Mouse (Mus musculus): ENCODE results near the gene Proser3. TPM values are rescaled to one million over a fixed set of nuclear protein-coding genes. Genes with fewer than 3 reads are reported as not detected.

The Proser3 gene
- polyA plus RNA-seq, 1 experiment from 2014 or later, result 8.0 TPM

DNA sequence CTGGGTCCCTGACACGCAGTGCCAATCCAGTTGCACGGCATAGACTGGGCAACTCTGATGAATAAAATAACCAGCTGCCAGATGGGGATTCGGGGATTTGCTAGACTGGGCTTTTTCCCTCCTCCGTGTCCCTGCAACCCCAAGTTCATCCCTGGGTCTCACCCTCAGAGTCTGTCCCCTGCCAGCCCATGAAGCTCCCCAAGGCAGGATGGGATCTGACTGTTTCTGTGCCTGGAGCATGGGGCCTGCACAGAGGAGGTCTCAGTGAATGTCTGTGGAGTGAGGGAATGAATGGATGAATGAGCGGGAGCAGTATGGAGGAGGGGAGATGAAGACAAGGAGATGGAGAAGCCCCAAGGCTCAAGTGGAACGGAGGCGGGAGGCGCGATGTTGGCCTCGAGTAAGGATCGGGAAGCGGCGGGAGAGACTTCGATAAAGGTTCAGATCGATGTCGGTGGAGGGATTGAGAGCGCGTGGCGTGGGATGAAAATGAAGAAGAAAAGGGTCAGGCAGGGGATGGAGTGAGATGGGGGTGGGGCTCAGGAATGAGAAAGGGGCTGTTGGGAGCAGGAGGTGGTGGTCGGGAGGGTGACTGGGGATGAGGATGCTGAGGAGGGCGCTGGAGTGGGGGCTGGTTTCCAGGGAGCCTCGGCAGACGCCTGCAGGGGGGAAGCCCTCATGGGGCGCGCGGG is 18.0 kb downstream of the Proser3 start:
- 0 out of 2 replicates have a peak, but pooled peaks cover 5% of the 10 kb centered on the region for H3K27me3 ChIP-seq
- peak overlapping the region; percentile 85 for H3K4me3 ChIP-seq
- no peak; the same call in 1 of the 2 replicates for ATAC-seq (replicated peaks; ENCODE audit: insufficient number of reproducible peaks, insufficient read depth, low FRiP score, low read depth)
- H3K9ac ChIP-seq, result peak overlapping the region; percentile 69
- peaks cover 30% of the 10 kb centered on the region for H3K36me3 ChIP-seq
- H3K4me1 ChIP-seq (replicated peaks), result peaks cover 34% of the 10 kb centered on the region
- H3K27ac ChIP-seq, result peak overlapping the region; percentile 62; the same call in 1 of the 2 replicates
- peak overlapping the region; percentile 89 for H3K4me2 ChIP-seq
- whole genome bisulfite sequencing, result 13% methylated on average over 23 of the region's 26 CpGs
- no peaks in the 10 kb centered on the region for H3K9me3 ChIP-seq (replicated peaks)

DNA sequence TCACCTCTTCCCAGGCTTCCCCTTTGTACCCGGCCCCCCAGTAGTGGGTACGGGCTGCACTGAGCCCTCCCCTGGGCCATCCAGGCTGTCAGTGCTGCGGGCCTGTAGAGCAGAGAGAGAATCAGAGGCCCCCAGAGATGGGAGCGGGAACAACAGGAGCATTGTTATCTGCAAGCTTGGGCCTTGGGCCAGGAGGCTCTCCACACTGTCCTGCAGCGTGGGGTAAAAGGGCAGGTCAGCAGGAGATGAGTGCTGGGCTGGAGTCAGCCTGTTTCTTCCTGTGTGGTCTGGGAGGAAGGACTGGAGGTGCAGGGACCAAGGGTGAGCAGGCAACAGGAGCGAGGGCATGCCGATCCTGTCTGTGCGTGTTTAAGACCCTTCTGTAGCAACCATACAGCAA is 19.2 kb downstream of the Proser3 start:
- no peak overlapping the region for H3K27ac ChIP-seq

DNA sequence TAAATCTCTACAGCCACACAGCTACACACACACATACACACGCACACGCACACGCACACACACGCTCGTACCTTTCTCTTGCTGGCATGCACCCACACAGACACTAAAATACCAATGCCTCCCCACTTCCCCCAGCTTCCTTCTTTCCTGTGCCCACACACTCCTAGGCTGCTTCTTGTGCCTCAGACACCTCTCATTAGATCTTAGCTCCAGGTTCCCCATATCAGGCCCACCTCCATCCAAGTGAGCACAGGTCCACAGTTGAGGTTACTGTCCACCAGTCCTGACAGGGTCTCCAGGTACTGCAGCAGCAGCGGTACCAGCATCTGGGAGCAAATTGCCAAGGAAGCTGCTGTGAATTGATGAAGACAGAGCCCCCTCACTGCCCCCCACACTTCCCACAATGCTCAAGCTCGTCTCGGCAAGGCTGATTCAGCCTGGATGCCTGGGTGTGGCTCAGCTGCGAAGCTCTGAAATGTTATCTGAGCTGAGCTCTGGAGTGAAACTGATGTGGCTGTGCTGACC is 20.7 kb downstream of the Proser3 start:
- 0 out of 2 replicates have a peak, but pooled peaks cover 5% of the 10 kb centered on the region for H3K27me3 ChIP-seq
- 71% methylated on average over 9 of the region's 9 CpGs for WGBS
- H3K4me2 ChIP-seq, result no peak overlapping the region
- no peak overlapping the region for H3K4me3 ChIP-seq
- no peak overlapping the region for H3K27ac ChIP-seq
- no peaks in the 10 kb centered on the region for H3K9me3 ChIP-seq (replicated peaks)
- peaks cover 36% of the 10 kb centered on the region for H3K4me1 ChIP-seq (replicated peaks)
- no peak for ATAC-seq (replicated peaks; ENCODE audit: insufficient number of reproducible peaks, insufficient read depth, low FRiP score, low read depth)
- peaks cover 51% of the 10 kb centered on the region for H3K36me3 ChIP-seq
- no peak overlapping the region for H3K9ac ChIP-seq

More for the DNA sequence above, 19.2 kb downstream of the Proser3 start:
- Histone ChIP-seq H3K4me3 (no peak overlapping the region; the same call in 1 of the 2 replicates), H3K36me3 (peaks cover 41% of the 10 kb centered on the region), H3K9ac (peak overlapping the region; percentile 19; the same call in 1 of the 2 replicates), H3K9me3 (replicated peaks) (no peaks in the 10 kb centered on the region), H3K27me3 (0 out of 2 replicates have a peak, but pooled peaks cover 5% of the 10 kb centered on the region), H3K4me1 (replicated peaks) (peaks cover 34% of the 10 kb centered on the region), H3K4me2 (peak overlapping the region; percentile 89)
- 0 out of 2 replicates have a peak, but pooled peaks have one; percentile 15 for ATAC-seq (replicated peaks; ENCODE audit: insufficient number of reproducible peaks, insufficient read depth, low FRiP score, low read depth)
- WGBS, result 34% methylated on average over 8 of the region's 8 CpGs

DNA sequence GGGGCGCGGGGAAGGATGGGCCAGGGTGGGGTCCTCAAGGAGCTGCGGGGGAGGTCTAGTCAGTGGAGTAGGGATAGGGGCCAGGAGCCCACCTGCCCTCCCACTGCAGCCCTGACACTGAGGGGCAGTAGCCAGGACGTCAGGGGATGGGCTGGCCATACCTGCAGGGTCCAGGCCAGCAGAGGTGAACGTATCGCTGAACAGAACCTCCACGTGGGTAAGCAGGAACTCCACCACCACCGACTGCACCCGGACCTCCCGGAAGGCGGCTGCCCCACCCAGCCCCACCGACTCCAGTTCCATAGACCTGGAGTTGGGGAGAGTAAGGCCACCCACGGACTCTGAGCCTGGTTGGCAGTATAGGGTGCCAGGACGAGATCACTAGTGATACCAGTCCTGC is 25.1 kb downstream of the Proser3 start:
- Histone ChIP-seq H3K4me2 (no peak overlapping the region), H3K36me3 (peaks cover 60% of the 10 kb centered on the region)

DNA sequence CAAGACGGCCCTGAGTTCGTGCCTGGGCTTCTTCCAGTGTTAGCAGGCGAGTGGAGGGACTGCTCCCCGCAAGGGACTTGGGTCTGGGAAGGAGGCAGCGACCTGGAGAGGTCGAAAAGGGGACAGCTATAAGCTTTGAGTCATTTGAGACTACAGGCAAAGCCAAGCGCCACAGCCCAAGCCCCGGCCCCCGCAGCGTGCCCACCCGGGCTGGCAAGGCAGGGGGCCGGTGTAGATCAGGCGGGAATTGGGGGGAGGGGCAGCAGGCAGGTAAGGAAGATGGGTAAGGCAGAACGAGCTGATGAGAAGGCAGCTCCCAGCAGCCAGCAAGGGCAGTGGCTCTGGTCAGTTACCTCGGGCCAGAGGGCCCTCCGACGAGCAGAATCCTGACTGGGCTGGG is 25.7 kb downstream of the Proser3 start:
- H3K4me3 ChIP-seq, result no peak overlapping the region
- peaks cover 2% of the 10 kb centered on the region; the same call in 1 of the 2 replicates for H3K4me1 ChIP-seq (replicated peaks)
- 36% methylated on average over 17 of the region's 17 CpGs for WGBS
- H3K27ac ChIP-seq, result no peak overlapping the region
- no peak overlapping the region for H3K9ac ChIP-seq
- no peaks in the 10 kb centered on the region for H3K9me3 ChIP-seq (replicated peaks)
- H3K27me3 ChIP-seq, result no peaks in the 10 kb centered on the region
- peaks cover 55% of the 10 kb centered on the region for H3K36me3 ChIP-seq
- H3K4me2 ChIP-seq, result no peak overlapping the region; the same call in 1 of the 2 replicates
- ATAC-seq (replicated peaks; ENCODE audit: insufficient number of reproducible peaks, insufficient read depth, low FRiP score, low read depth), result no peak

More for the DNA sequence above, 25.1 kb downstream of the Proser3 start:
- no peaks in the 10 kb centered on the region for H3K27me3 ChIP-seq
- H3K9ac ChIP-seq, result no peak overlapping the region
- H3K4me3 ChIP-seq, result no peak overlapping the region
- no peak overlapping the region for H3K27ac ChIP-seq
- H3K9me3 ChIP-seq (replicated peaks), result no peaks in the 10 kb centered on the region
- H3K4me1 ChIP-seq (replicated peaks), result peaks cover 8% of the 10 kb centered on the region
- ATAC-seq (replicated peaks; ENCODE audit: insufficient number of reproducible peaks, insufficient read depth, low FRiP score, low read depth), result no peak
- WGBS, result 82% methylated on average over 14 of the region's 14 CpGs

DNA sequence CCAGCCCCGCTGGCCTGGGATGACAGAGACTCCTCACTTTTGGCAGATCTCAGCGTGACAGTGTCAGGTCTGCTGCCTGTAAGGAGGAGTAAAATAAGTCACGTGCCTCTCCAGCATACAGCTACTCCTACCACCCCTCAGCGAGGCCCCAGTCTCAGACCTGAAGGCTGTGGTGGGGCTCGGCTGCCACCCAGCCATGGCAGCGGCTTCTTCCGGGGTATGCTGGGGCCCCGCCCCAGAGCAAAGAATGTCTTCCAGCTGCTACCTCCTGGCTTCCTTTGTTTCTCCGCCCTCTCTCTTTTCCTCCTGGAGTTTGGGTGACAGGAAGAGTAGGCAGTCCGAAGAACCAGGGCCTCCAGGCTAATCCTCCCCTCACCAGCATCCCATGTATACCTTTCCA is 26.1 kb downstream of the Proser3 start:
- no peak overlapping the region for H3K9ac ChIP-seq
- no peaks in the 10 kb centered on the region for H3K27me3 ChIP-seq
- no peak for ATAC-seq (replicated peaks; ENCODE audit: insufficient number of reproducible peaks, insufficient read depth, low FRiP score, low read depth)
- no peak overlapping the region; the same call in 1 of the 2 replicates for H3K4me2 ChIP-seq
- H3K9me3 ChIP-seq (replicated peaks), result no peaks in the 10 kb centered on the region
- 44% methylated on average over 10 of the region's 10 CpGs for WGBS
- H3K36me3 ChIP-seq, result peaks cover 51% of the 10 kb centered on the region
- H3K27ac ChIP-seq, result no peak overlapping the region
- H3K4me3 ChIP-seq, result no peak overlapping the region
- H3K4me1 ChIP-seq (replicated peaks), result peaks cover 2% of the 10 kb centered on the region; the same call in 1 of the 2 replicates

DNA sequence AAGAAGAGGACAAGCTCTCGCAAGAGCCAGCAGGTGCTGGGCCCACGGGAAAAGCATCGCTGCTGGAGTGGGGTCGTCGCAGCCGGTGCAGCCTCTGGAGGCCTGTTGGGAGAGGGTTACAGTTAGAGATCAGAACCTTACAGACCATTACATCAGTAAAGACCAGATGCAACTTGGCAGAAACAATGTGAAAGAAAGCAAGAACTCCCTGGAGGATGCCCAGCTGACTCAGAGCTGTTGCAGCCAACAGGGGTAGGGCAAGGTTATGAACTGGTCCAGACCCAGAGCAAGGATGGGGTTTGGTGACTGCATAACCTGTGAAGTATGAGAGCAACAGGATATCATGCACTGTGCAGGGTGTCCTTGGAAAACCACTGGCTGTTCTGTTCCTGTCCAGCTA is 27.6 kb downstream of the Proser3 start:
- H3K27me3 ChIP-seq, result no peaks in the 10 kb centered on the region
- no peak for ATAC-seq (replicated peaks; ENCODE audit: insufficient number of reproducible peaks, insufficient read depth, low FRiP score, low read depth)
- peaks cover 38% of the 10 kb centered on the region for H3K36me3 ChIP-seq

DNA sequence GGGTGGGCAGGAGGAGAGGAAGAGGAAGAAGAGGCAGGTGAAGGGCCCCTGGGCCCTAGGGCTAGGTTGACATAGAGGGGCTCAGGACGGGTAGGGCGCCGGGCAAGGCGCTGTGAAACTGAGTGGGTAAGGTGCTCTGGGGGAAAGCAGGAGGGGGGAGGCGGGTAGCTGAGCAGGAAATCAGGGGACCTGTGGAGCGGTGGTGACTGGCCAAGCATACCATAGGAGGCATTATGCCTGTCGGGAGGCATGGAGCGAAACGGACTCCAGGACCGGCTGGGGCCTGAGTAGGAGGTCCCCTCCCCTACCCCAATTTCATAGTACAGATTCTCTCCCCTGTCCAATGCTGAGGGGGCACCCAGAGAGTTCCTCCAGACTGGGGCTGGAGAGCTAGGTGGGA is 29.2 kb downstream of the Proser3 start:
- Histone ChIP-seq H3K4me1 (replicated peaks) (peaks cover 2% of the 10 kb centered on the region; the same call in 1 of the 2 replicates), H3K9me3 (replicated peaks) (no peaks in the 10 kb centered on the region), H3K36me3 (peaks cover 22% of the 10 kb centered on the region), H3K27ac (no peak overlapping the region), H3K9ac (no peak overlapping the region), H3K4me2 (no peak overlapping the region), H3K4me3 (no peak overlapping the region), H3K27me3 (no peaks in the 10 kb centered on the region)
- ATAC-seq (replicated peaks; ENCODE audit: insufficient number of reproducible peaks, insufficient read depth, low FRiP score, low read depth), result no peak
- 85% methylated on average over 10 of the region's 10 CpGs for WGBS

More for the DNA sequence above, 27.6 kb downstream of the Proser3 start:
- Histone ChIP-seq H3K4me3 (no peak overlapping the region), H3K9me3 (replicated peaks) (no peaks in the 10 kb centered on the region), H3K4me1 (replicated peaks) (peaks cover 2% of the 10 kb centered on the region; the same call in 1 of the 2 replicates), H3K4me2 (no peak overlapping the region), H3K27ac (no peak overlapping the region), H3K9ac (no peak overlapping the region)
- WGBS, result 78% methylated on average over 6 of the region's 6 CpGs

DNA sequence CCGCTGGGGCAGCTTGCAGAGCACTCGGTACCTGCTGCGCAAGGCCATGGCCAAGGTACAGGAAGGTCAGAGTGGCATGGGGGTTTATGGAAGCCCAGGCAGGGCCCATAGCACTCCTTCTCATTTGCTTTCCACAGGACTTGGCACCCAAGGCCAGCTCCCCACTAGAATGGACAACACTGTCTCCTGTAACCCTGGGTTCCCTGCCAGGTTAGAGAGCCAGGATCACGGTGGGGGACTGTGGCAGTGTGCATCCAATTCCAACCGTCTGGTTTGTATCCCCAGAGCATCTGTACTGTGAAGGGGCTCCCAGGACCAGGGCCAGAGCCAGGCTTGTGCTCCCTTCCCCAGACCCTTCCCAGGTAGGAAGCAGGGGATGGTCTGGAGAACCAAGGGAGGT is 31.2 kb downstream of the Proser3 start:
- H3K4me2 ChIP-seq, result no peak overlapping the region
- no peaks in the 10 kb centered on the region for H3K27me3 ChIP-seq
- H3K4me3 ChIP-seq, result no peak overlapping the region
- ATAC-seq (replicated peaks; ENCODE audit: insufficient number of reproducible peaks, insufficient read depth, low FRiP score, low read depth), result no peak
- no peaks in the 10 kb centered on the region for H3K4me1 ChIP-seq (replicated peaks)
- 75% methylated on average over 5 of the region's 5 CpGs for WGBS
- no peaks in the 10 kb centered on the region for H3K9me3 ChIP-seq (replicated peaks)
- H3K27ac ChIP-seq, result no peak overlapping the region
- H3K36me3 ChIP-seq, result peaks cover 12% of the 10 kb centered on the region; the same call in 1 of the 2 replicates
- no peak overlapping the region for H3K9ac ChIP-seq

DNA sequence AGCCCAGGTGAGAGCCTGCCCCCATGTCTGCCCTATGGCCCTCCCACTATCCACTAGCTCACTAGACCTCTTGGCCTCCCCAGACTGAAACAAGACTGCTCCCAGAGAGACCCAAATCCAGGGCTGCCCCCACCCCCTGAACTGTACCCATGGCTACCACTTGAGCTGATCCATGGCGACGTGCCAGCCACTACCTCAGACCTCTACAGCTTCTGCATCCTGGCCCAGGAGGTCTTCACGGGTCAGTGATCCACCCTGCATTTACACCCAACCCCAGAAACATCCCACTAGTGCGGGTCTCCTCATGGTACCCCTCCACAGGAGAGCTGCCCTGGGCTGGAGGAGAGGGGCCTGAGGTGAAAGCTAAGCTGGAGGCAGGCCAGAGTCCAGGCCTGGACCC is 31.7 kb downstream of the Proser3 start:
- Histone ChIP-seq H3K9ac (no peak overlapping the region), H3K9me3 (replicated peaks) (no peaks in the 10 kb centered on the region), H3K4me3 (no peak overlapping the region), H3K36me3 (peaks cover 12% of the 10 kb centered on the region; the same call in 1 of the 2 replicates), H3K27ac (no peak overlapping the region), H3K4me1 (replicated peaks) (no peaks in the 10 kb centered on the region), H3K27me3 (peaks cover 4% of the 10 kb centered on the region; the same call in 1 of the 2 replicates), H3K4me2 (no peak overlapping the region)
- 77% methylated on average over 4 of the region's 4 CpGs for WGBS
- ATAC-seq (replicated peaks; ENCODE audit: insufficient number of reproducible peaks, insufficient read depth, low FRiP score, low read depth), result no peak

DNA sequence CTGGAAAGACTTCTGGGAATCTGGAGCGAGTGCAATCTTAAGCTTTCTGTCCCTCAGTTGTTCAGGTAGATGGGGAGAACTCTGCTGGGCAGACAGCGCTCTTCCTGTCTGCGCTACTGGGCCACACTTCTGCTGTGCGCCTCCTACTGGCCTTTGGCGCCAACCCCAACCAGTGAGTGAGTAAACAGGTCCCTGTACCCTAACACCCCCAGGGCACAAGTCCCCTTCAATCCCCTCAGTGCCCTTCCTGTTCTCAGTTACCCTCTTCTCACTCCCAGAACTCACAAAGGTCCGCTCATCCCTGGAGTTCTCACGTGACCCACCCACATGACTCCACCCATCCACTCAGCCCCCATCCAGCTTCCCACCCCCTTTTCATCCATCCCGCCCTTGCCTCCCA is 33.8 kb downstream of the Proser3 start:
- H3K9ac ChIP-seq, result no peak overlapping the region
- H3K4me3 ChIP-seq, result no peak overlapping the region
- H3K4me1 ChIP-seq (replicated peaks), result no peaks in the 10 kb centered on the region
- H3K27ac ChIP-seq, result no peak overlapping the region
- 34% methylated on average over 8 of the region's 8 CpGs for WGBS
- H3K27me3 ChIP-seq, result peaks cover 6% of the 10 kb centered on the region; the same call in 1 of the 2 replicates
- no peak overlapping the region for H3K4me2 ChIP-seq
- peaks cover 4% of the 10 kb centered on the region; the same call in 1 of the 2 replicates for H3K36me3 ChIP-seq
- ATAC-seq (replicated peaks; ENCODE audit: insufficient number of reproducible peaks, insufficient read depth, low FRiP score, low read depth), result no peak
- no peaks in the 10 kb centered on the region for H3K9me3 ChIP-seq (replicated peaks)

Measured in heart, embryonic 15.5 days (tissue).